Mouse (Mus musculus) heart, postnatal 0 days (tissue): ENCODE measurements around the gene Gzmm. TPM values are rescaled to one million over a fixed set of nuclear protein-coding genes. Genes with fewer than 3 reads are reported as not detected.

ENCODE experiments used
- ATAC-seq: fragments of 200-750 bp; cut with Nextera tagmentation; 2 replicates; pipeline ENCODE4 v1.8.0; 2017; ENCODE audit warnings: low read depth, moderate number of reproducible peaks, moderate library complexity; ENCODE audit not compliant: insufficient read depth
- DNase-seq: peaks from one replicate; pipeline ENCODE4 v3.0.0-alpha.2; 2016; ENCODE audit warnings: low spot score
- H3K27ac ChIP-seq: fragments of 300-500 bp; sonication (generic); 2 replicates; pipeline ENCODE4 v1.5.1; 2014; ENCODE audit warnings: low read depth, mild to moderate bottlenecking
- H3K27me3 ChIP-seq: fragments of 300-500 bp; sonication (generic); 2 replicates; pipeline ENCODE4 v1.6.1; 2014; ENCODE audit warnings: low read length, mixed read lengths; ENCODE audit not compliant: control insufficient read depth, insufficient read depth
- H3K36me3 ChIP-seq: fragments of 300-500 bp; sonication (generic); replicated peaks from 2 replicates; pipeline ENCODE4 v1.6.1; 2014; ENCODE audit warnings: low read length, mixed read lengths; ENCODE audit not compliant: control insufficient read depth, insufficient read depth
- H3K4me1 ChIP-seq: fragments of 300-500 bp; sonication (generic); 2 replicates; pipeline ENCODE4 v1.6.1; 2014; ENCODE audit warnings: antibody characterized with exemption; ENCODE audit not compliant: control insufficient read depth, insufficient read depth
- H3K4me2 ChIP-seq: fragments of 300-500 bp; sonication (generic); 2 replicates; pipeline ENCODE4 v1.6.1; 2014; ENCODE audit warnings: low read depth, mild to moderate bottlenecking, low read length, moderate library complexity
- H3K4me3 ChIP-seq: fragments of 300-500 bp; sonication (generic); 2 replicates; pipeline ENCODE4 v1.5.1; 2014; ENCODE audit warnings: low read depth, low read length
- H3K9ac ChIP-seq: fragments of 300-500 bp; sonication (generic); replicated peaks from 2 replicates; pipeline ENCODE4 v1.6.1; 2014; ENCODE audit warnings: low read depth, low read length, mixed read lengths
- H3K9me3 ChIP-seq: fragments of 300-500 bp; sonication (generic); replicated peaks from 2 replicates; pipeline ENCODE4 v1.6.1; 2016; ENCODE audit warnings: low read length; ENCODE audit not compliant: control insufficient read depth
- CTCF ChIP-seq: IDR thresholded peaks from 2 replicates; pipeline ENCODE4 v1.5.1; 2016; ENCODE audit warnings: antibody characterized with exemption, control low read depth, low read depth
- EP300 ChIP-seq: IDR thresholded peaks from 2 replicates; pipeline ENCODE4 v1.6.1; 2016; ENCODE audit warnings: antibody characterized with exemption, low read depth
- WGBS: fragments of 180-500 bp; shearing (Covaris S2); extraction: QIAGEN DNeasy Blood & Tissue Kit; methylation state at CpG from one replicate; pipeline ENCODE4 v1.1.7; 2014; 5-methylcytosine and 5-hydroxymethylcytosine counted together
- polyA plus RNA-seq: library from polyadenylated mRNA; unstranded; fragments of >200 nt; fragmentation: Nextera tagmentation; extraction: Ambion mirVana; gene quantifications from 2 replicates; pipeline ENCODE4 v1.2.1, GENCODE M21; 2015
- total RNA-seq: library from RNA; depleted of rRNA; stranded (reverse); fragments of >200 nt; gene quantifications from 2 replicates; pipeline ENCODE4 v1.2.3, GENCODE M21; 2014; ENCODE audit warnings: low replicate concordance

Gene Gzmm
- total and polyA plus RNA-seq, 2 experiments from 2014 or later: 2.4 to 2.8 TPM

DNA sequence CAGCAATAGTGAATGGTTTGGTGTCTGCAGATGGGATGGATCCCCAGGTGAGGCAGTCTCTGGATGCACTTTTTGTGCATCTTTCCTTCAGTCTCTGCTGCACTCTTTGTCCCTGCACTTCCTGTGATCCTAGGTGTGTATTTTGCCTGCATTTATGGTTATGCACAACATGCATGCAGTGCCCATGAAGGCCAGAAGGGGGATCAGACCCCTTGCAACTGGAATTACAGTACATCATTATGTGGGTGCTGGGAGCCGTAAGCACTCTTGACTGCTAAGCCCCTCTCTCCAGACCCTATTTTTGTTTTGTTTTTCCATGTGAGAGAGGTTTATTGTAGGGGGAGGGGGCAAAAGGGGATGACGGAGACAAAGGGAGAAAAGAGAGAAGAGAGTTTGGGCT is 28.5 kb upstream of the Gzmm start:
- no peak overlapping the region for H3K4me2 ChIP-seq
- H3K9me3 ChIP-seq: no peaks in the 10 kb centered on the region
- no peak overlapping the region for H3K9ac ChIP-seq
- no peaks in the 10 kb centered on the region for H3K36me3 ChIP-seq
- no peak overlapping the region for H3K4me3 ChIP-seq
- ATAC-seq: no peak
- TF ChIP-seq EP300 (no peak), CTCF (peak; percentile 36)
- H3K27ac ChIP-seq: no peak overlapping the region
- no peak for DNase-seq
- peaks cover 8% of the 10 kb centered on the region; the same call in 1 of the 2 replicates for H3K27me3 ChIP-seq
- H3K4me1 ChIP-seq: no peaks in the 10 kb centered on the region
- WGBS: 72% methylated on average over 2 of the region's 2 CpGs

DNA sequence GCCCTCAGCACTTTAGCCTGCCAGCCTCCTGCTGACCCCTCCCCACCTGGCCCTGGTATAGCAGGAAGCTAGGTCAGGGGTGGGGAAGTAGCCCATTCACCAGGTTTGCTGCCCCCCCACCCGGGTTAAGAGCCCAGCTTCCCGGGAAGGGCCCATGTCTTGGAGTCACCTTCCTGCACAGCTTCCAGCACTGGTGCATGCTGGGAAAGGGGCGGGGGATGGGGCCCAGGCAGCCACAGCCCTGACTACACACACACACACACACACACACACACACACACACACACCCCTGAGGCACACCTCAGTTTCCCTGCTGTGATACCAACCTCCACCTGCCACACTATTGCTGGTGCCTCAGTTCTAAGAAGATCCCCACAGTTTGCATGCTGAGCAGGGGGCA is 27.0 kb upstream of the Gzmm start:
- H3K27ac ChIP-seq: peak overlapping the region; percentile 44; the same call in 1 of the 2 replicates
- no peaks in the 10 kb centered on the region for H3K4me1 ChIP-seq
- no peak overlapping the region for H3K4me3 ChIP-seq
- DNase-seq (no peak), ATAC-seq (no peak)
- H3K9me3 ChIP-seq: no peaks in the 10 kb centered on the region
- WGBS: 39% methylated on average over 3 of the region's 3 CpGs
- TF ChIP-seq EP300 (no peak), CTCF (no peak)
- no peaks in the 10 kb centered on the region for H3K36me3 ChIP-seq
- no peak overlapping the region for H3K9ac ChIP-seq
- no peaks in the 10 kb centered on the region for H3K27me3 ChIP-seq
- no peak overlapping the region for H3K4me2 ChIP-seq

DNA sequence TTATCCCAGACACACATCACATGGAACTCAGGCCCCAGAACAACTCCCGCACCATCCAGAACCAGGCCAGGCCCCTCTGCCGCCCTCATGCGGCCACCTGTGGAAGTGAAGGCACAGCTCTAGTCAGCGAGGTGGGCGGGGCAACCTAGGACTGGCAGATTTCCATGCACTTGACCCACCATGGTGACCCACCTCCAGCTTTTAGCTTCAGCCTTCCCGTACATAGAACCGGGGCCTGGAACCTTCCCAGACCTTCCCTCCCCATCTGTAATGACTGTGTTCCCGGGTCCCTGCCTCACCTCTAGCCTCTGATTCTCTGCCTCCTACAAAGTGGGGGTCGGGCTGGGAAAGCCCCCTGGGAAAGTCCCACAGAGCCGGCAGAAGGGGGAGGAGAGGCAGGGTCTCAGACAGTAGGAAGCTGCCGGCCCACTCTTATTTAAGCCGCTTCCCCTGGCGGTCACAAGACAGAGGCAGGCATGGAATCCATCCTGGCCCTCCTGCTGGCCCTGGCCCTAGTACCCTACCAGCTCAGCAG is 24.6 kb upstream of the Gzmm start, which contains the start of gene Madcam1:
Gene Madcam1 (plus strand): TSS at position 429 of the 535 bp plus-strand sequence.
- DNase-seq: peak; percentile 50
- Histone ChIP-seq H3K4me3 (no peak within 1 kb of the TSS), H3K9me3 (no peaks in the 10 kb centered on the region), H3K36me3 (no peaks in the 10 kb centered on the region), H3K4me1 (no peaks in the 10 kb centered on the region), H3K27ac (no peak within 1 kb of the TSS), H3K4me2 (no peak within 1 kb of the TSS), H3K27me3 (no peaks in the 10 kb centered on the region), H3K9ac (no peak within 1 kb of the TSS)
- 14% methylated on average over 13 of the region's 13 CpGs for WGBS
- ATAC-seq: peak; percentile 30; the same call in 1 of the 2 replicates
- TF ChIP-seq CTCF (peak; percentile 84), EP300 (no peak)

DNA sequence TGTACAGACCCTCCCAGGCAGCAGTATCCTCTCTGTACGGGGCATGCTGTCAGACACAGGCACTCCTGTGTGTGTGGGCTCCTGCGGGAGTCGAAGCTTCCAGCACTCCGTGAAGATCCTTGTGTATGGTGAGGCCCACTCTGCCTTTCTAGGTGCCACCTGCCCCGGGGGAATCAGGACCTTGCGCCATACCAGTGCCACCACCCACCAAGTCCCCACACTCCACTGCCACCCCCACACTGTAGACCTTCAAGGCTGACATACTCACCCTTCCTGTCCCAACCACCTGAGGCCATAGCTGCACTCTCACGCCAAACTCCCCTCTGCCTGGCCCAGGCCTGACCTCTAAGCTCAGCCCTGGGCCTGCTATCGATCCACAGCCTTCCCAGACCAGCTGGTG is 23.8 kb upstream of the Gzmm start:
- no peak overlapping the region for H3K4me2 ChIP-seq
- ATAC-seq: no peak
- no peaks in the 10 kb centered on the region for H3K36me3 ChIP-seq
- 84% methylated on average over 8 of the region's 8 CpGs for WGBS
- H3K4me3 ChIP-seq: no peak overlapping the region
- TF ChIP-seq EP300 (no peak), CTCF (no peak)
- H3K9me3 ChIP-seq: no peaks in the 10 kb centered on the region
- 0 out of 2 replicates have a peak, but pooled peaks cover 2% of the 10 kb centered on the region for H3K4me1 ChIP-seq
- H3K27me3 ChIP-seq: no peaks in the 10 kb centered on the region
- H3K9ac ChIP-seq: no peak overlapping the region
- H3K27ac ChIP-seq: no peak overlapping the region
- no peak for DNase-seq

DNA sequence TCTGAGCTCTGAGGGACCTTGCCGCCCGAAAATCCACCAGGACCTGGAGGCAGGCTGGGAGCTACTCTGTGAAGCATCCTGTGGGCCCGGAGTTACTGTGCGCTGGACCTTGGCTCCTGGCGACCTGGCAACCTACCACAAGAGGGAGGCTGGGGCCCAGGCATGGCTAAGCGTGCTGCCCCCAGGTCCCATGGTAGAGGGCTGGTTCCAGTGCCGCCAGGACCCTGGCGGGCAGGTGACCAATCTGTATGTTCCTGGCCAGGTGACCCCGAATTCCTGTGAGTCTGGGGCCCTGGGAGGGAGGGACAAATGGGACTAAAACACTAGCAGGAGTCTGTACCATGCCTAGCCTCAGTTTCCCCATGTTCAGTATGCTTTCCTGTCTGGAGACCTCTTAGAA is 22.3 kb upstream of the Gzmm start:
- Histone ChIP-seq H3K27ac (no peak overlapping the region), H3K4me2 (no peak overlapping the region), H3K36me3 (no peaks in the 10 kb centered on the region), H3K4me1 (0 out of 2 replicates have a peak, but pooled peaks cover 9% of the 10 kb centered on the region), H3K4me3 (no peak overlapping the region), H3K27me3 (no peaks in the 10 kb centered on the region), H3K9me3 (no peaks in the 10 kb centered on the region), H3K9ac (no peak overlapping the region)
- TF ChIP-seq CTCF (no peak), EP300 (no peak)
- ATAC-seq: no peak
- DNase-seq: no peak
- WGBS: 69% methylated on average over 9 of the region's 9 CpGs

DNA sequence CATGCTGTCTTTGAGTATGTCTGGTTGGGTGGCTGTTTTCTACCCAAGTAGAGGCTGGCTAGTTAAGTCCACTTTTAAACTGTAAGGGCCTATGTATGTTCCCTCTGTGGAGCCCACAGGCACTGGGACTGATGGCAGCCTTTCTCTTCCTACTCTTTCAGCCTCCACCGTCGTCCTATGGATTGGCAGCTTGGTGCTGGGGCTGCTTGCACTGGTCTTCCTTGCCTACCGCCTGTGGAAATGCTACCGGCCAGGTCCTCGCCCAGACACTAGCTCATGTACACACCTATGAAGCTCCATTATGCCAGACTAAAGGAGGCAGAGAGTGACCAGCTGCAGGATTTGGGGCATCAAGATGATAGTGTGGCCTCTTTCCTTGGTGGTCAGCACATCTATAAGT is 20.7 kb upstream of the Gzmm start:
- ATAC-seq (no peak), DNase-seq (no peak)
- H3K4me2 ChIP-seq: no peak overlapping the region
- no peaks in the 10 kb centered on the region for H3K36me3 ChIP-seq
- H3K27me3 ChIP-seq: no peaks in the 10 kb centered on the region
- TF ChIP-seq CTCF (no peak), EP300 (no peak)
- no peak overlapping the region for H3K9ac ChIP-seq
- 86% methylated on average over 5 of the region's 5 CpGs for WGBS
- no peak overlapping the region for H3K4me3 ChIP-seq
- no peaks in the 10 kb centered on the region for H3K9me3 ChIP-seq
- 0 out of 2 replicates have a peak, but pooled peaks cover 9% of the 10 kb centered on the region for H3K4me1 ChIP-seq
- H3K27ac ChIP-seq: no peak overlapping the region
